Mouse (Mus musculus): ENCODE results near the gene Gabbr1. TPM values are rescaled to one million over a fixed set of nuclear protein-coding genes. Genes with fewer than 3 reads are reported as not detected.

Gene Gabbr1
- total RNA-seq, 2 experiments from 2014 or later, result 23.3 to 28.6 TPM

DNA sequence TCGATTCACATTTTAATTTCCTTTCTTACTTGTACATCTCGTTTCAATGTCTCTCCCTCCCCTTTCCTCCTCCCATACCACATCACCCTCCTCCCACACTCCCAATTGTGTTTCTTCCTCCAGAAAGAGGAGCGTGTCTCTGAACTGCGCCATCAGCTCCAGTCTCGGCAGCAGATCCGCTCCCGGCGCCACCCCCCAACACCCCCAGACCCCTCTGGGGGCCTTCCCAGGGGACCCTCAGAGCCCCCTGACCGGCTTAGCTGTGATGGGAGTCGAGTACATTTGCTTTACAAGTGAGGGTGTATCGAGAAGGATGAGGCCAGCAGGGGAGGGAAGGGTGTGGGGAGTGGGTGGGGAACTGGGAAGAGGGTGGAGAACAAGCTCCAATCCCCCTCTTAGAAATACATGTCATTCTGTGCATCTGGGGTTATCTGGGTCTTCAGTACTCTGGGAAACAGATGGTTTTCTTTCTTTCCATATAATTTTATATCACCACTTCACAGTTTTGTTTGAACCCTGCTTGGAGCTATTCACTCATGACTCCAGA lies 27.0 kb downstream of the Gabbr1 start:
- DNase-seq (ENCODE audit: low spot score in 2 of 2), result no peak

DNA sequence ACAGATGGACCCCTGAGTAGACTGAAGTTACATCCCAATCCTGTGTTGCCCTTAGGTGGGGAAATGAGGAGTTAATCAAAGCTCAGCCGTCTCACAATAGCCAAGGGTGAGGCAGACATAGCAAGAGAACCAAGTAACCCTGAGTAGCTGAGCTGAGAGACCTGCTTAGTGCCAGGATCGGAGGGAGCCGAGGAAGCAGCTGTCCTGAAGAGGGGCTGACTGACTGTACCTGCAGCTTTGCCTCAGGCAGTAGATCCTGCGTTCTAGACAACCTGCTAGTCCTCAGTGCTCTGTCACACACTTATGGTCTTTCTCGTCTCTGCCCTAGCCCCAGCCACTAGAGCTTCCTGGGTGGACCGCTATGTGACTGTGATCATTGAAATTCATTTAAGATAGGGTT lies 29.4 kb downstream of the Gabbr1 start:
- no peak for DNase-seq (ENCODE audit: low spot score in 2 of 2)

DNA sequence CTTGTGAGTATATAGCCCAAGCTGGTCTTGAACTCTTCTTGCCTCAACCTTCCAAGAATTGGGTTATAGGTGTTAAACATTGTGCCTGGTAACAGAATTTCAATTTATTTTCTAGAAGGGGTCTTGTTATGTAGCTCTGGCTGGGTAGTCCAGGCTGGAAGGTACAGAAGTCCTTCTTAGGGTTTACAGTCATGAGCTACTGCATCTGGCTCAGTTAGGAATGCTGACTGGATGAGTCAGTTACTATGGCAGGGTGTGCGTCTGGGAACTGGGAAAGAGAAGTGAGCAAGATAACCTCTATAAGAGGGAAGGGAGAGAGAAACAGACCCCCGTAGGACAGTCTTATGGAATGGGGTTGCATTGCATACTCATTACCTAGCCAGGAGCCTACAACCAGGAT lies 30.0 kb downstream of the Gabbr1 start:
- no peak for DNase-seq (ENCODE audit: low spot score in 2 of 2)

DNA sequence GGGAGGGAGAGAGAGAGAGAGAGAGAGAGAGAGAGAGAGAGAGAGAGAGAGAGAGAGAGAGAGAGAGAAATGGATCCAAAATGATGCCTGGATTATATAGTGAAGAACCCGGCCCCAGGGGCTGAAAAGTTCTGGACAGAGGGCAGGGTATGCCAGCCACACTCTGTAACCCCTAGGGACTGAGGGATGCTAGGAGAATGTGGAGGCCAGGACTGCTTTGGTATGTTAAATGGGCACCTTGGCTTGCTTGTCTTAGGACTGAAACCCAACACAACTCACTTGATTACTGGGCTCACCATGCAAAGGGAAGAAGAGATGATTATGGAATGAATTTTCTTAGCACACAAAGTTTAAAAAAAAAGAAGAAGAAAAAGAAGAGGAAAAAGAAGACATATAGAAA lies 32.4 kb downstream of the Gabbr1 start:
- DNase-seq (ENCODE audit: low spot score in 2 of 2), result no peak

DNA sequence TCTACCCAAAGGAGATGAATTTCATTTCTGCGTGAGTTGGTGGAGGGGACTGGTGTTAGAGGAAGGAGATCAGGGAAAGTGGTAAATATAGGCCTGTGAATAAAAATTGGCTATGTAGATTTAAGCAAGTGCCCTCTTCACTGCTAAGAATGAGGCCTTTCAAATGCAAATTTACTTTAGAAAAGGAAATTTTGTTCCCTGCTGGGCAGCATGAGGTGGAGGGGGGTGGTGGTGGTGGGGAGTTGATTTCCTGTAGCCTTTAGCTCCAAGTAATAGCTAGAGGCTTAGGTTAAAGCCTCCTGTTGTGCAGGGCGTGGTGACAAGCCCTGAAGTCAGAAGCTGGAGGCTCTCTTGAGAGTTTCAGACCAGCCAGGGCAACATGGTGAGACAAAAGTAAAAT lies 33.2 kb downstream of the Gabbr1 start:
- DNase-seq (ENCODE audit: low spot score in 2 of 2), result no peak

DNA sequence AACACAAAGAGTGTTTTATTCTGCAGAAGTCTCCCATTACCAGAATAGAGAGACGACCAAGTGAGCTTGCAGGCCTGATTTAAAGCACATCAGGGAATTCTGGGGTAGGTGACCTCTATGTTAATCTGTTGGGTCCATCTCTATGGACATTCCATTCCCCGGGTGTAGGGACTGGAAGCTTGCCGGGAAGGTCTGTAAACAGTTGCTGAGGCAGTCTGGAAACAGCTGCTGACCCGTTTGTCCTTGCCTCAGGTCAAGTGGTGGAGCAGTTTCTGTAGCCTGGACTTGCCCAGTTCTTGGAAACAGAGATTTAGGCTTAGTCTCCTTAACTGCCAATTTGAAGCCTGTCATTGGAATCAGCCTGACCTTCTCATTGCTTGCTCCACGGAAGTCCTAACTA lies 34.4 kb downstream of the Gabbr1 start:
- no peak for DNase-seq (ENCODE audit: low spot score in 2 of 2)

DNA sequence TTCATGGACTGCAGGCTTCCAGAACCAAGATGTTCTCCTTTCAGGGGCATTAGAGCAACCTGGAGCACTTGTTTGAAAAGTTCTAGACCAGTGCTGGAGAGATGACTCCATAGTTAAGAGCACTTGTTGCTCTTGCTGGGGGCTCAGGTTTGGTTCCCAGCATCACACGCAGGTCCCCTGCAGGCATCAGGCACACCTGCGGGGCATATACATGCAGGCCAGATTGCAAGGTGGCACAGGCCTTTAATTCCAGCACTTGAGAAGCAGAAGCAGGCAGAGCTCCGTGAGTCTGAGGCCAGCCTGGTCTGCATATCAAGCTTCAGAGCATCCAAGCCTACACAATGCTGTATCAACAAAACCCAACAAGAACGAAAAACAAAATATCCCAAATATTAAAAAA lies 35.9 kb downstream of the Gabbr1 start:
- no peak for DNase-seq (ENCODE audit: low spot score in 2 of 2)

DNA sequence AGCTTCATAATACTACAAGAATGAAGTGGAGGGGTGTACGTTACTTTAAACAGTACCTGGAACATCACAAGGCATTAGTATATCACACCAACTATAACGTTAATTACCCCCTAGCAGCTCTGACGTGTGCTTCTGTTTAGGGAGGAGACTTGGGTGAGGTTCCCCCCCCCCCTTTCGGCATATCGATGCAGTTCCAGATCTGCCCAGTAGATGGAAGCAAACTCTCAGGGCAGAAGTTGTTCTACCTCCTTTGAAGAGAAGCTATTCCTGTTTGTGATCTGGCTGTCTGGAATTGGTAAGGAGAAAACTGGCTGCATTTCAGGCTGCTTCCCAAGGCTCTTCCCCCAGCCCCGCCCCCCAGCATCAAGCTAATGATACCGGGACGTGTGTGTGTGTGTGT lies 37.6 kb downstream of the Gabbr1 start:
- peak; percentile 60 to 61 for DNase-seq (ENCODE audit: low spot score in 2 of 2)

DNA sequence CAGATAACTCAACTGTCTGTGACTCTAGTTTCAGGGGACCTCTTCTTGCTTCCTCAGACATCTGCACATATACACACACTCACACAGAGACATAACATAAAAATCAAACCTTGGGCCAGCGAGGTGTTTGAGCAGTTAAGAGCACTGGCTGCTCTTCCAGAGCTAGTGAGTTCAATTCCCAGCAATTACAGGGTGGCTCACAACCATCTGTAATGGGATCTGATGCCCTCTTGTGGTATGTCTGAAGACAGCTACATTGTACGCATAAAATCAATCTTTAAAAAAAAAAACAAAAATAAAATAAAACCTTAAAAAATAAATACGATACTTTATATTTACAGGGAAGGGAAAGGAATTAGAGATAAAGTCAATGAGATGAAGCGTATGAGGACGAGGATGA lies 38.9 kb downstream of the Gabbr1 start:
- DNase-seq (ENCODE audit: low spot score in 2 of 2), result no peak

DNA sequence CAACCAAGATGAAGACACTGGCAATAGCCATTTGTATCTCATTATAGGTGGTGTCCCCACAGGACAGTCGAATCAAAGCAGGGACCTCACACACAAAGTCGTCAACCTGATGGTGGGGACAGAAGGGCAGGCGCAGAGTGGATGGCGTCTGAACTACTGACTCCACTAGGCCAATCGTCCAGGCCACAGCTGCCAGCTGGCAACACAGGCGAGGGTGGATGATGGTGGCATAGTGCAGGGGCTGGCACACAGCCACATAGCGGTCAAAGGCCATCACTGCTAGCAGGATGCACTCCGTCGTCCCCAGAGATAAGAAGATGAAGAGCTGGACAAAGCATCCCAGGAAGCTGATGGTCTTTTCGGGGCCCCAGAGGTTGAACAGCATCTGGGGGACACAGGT lies 39.8 kb downstream of the Gabbr1 start:
- no peak for DNase-seq (ENCODE audit: low spot score in 2 of 2)

DNA sequence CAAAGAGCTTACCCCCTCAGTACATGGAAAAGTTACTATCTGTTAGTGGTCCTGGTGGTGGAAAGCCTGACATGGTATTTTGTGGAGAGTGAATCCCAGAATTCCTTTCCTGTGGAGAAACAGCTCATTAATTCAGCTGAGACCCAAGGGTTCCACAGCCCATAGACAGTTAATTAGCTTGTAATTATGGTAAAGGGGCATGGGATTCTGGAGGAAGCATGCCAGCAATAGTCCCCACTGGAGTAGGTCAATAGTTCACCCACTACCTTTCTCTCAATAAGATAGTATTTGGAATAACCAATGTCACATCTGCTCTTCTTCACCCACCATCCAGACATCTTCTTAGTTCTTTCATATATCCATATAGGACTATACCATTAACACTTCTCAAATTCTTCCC lies 42.6 kb downstream of the Gabbr1 start, which contains the start of gene Olfr90:
Gene Olfr90 (minus strand): TSS at position 101 of the 400 bp plus-strand sequence.
- no peak for DNase-seq (ENCODE audit: low spot score in 2 of 2)

DNA sequence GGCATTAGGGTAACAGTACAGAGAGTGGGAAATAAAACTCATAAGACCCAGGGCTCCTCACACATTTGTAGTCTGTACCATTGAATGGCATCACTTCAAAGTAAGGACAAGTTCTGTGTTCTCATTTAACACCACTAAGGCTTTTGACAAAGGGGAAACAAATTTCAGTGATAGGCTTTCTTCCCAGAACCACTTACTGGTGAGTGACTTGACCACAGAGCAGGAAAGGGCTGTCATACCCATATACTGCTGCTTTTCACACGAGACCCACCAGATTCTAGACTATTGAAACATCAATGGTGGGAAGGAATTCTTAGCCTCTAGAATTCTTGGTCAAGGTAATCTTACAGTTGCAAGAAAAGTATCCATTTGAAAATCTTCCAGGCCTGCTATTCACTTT lies 46.4 kb downstream of the Gabbr1 start:
- DNase-seq (ENCODE audit: low spot score in 2 of 2), result no peak

DNA sequence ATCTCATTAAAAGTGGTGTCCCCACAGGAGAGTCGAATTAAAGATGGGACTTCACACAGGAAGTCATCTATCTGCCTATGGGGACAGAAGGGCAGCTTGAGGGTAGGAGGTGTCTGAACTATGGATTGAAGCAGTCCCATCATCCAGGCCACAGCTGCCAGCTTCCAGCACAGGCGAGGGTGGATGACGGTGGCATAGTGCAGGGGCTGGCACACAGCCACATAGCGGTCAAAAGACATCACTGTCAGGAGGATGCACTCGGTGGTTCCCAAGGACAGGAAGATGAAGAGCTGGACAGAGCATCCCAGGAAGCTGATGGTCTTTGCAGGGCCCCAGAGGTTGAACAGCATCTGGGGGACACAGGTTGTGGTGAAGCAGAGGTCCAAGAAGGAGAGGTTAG lies 47.5 kb downstream of the Gabbr1 start:
- DNase-seq (ENCODE audit: low spot score in 2 of 2), result no peak

DNA sequence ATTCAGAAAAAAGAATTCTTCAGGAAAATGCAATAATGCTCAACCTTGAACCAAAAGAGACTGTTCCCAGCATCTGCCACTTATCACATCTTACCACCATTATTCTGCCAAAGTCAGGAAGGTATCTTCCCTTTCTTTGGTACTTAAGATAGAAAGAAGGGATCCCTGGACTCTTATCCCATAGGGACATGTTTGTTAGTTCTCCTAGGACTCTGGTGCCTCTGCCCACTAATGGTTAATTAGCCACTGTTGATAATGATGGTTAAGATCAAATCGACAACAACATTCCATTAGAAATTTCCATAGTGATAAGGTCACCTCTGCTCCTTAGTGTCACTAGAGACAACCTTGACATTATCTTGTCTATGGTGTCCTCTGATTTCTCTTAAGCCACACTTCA lies 52.4 kb downstream of the Gabbr1 start, which contains the start of gene Olfr91:
Gene Olfr91 (minus strand): TSS at position 101 of the 400 bp plus-strand sequence.
- DNase-seq (ENCODE audit: low spot score in 2 of 2), result no peak

DNA sequence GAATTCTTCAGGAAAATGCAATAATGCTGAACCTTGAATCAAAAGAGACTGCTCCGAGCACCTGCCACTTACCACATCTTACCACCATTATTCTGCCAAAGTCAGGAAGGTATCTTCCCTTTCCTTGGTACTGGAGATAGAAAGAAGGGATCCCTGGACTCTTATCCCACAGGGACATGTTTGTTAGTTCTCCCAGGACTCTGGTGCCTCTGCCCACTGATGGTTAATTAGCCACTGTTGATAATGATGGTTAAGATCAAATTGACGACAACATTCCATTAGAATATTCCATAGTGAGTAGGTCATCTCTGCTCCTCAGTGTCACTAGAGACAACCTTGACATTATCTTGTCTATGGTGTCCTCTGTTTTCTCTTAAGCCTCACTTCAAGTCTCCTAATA lies 74.2 kb downstream of the Gabbr1 start, which contains the start of gene Olfr92:
Gene Olfr92 (minus strand): TSS at position 101 of the 400 bp plus-strand sequence.
- no peak for DNase-seq (ENCODE audit: low spot score in 2 of 2)

Other genes with a start within 250 kb of the Gabbr1 start
- gene H2-M10.6, start 233.8 kb upstream of the Gabbr1 start, total RNA-seq (2021), result not detected
- 10 to 100 TPM; 45.1 to 49.8 TPM for gene Trim26, start 208.8 kb upstream of the Gabbr1 start, total RNA-seq (2021)
- not detected for gene Trim15, start 178.8 kb upstream of the Gabbr1 start, total RNA-seq (2021)
- under 1 TPM in 1 of 2 experiments, not detected in 1; 0.22 TPM for gene Trim10, start 176.4 kb upstream of the Gabbr1 start, total RNA-seq (2021)
- under 1 TPM; 0.26 to 0.53 TPM for gene Trim40, start 155.8 kb upstream of the Gabbr1 start, total RNA-seq (2021)
- gene Trim31, start 147.8 kb upstream of the Gabbr1 start, total RNA-seq (2021), result not detected
- gene Rnf39, start 103.0 kb upstream of the Gabbr1 start, total RNA-seq (2021), result under 1 TPM; 0.61 to 0.86 TPM
- 100 to 1,000 TPM in 1 of 2 experiments, 10 to 100 TPM in 1; 84.2 to 100 TPM for gene Ppp1r11, start 94.2 kb upstream of the Gabbr1 start, total RNA-seq (2021)
- 10 to 100 TPM; 45.3 to 50.7 TPM for gene Znrd1, start 87.4 kb upstream of the Gabbr1 start, total RNA-seq (2021)
- 10 to 100 TPM; 12.4 to 13.3 TPM for gene Znrd1as, start 87.4 kb upstream of the Gabbr1 start, total RNA-seq (2021)
- gene 2410137M14Rik, start 64.7 kb upstream of the Gabbr1 start, total RNA-seq (2021), result not detected
- gene H2-M5, start 56.4 kb upstream of the Gabbr1 start, total RNA-seq (2021), result not detected
- gene Zfp57, start 44.8 kb upstream of the Gabbr1 start, total RNA-seq (2021), result 1 to 10 TPM; 2.5 to 3.5 TPM
- gene Mog, start 22.6 kb upstream of the Gabbr1 start, total RNA-seq (2021), result not detected
- not detected for gene Olfr90, start 42.5 kb downstream of the Gabbr1 start, total RNA-seq (2021)
- not detected for gene Olfr91, start 52.3 kb downstream of the Gabbr1 start, total RNA-seq (2021)
- not detected for gene Olfr92, start 74.1 kb downstream of the Gabbr1 start, total RNA-seq (2021)
- gene Olfr93, start 115.5 kb downstream of the Gabbr1 start, total RNA-seq (2021), result not detected
- under 1 TPM in 1 of 2 experiments, not detected in 1; 0.67 TPM for gene Ubd, start 147.9 kb downstream of the Gabbr1 start, total RNA-seq (2021)
- gene Olfr94, start 155.0 kb downstream of the Gabbr1 start, total RNA-seq (2021), result not detected
- not detected for gene Olfr95, start 167.2 kb downstream of the Gabbr1 start, total RNA-seq (2021)
- gene Olfr96, start 174.2 kb downstream of the Gabbr1 start, total RNA-seq (2021), result not detected
- gene Olfr97, start 191.4 kb downstream of the Gabbr1 start, total RNA-seq (2021), result not detected
- gene Olfr98, start 217.8 kb downstream of the Gabbr1 start, total RNA-seq (2021), result not detected
- 1 to 10 TPM; 5.1 to 8.1 TPM for gene H2-M3, start 224.3 kb downstream of the Gabbr1 start, total RNA-seq (2021)
- not detected for gene Olfr99, start 237.5 kb downstream of the Gabbr1 start, total RNA-seq (2021)